Mouse (Mus musculus): ENCODE measurements around the gene Gm48551. TPM values are rescaled to one million over a fixed set of nuclear protein-coding genes. Genes with fewer than 3 reads are reported as not detected.

Gm48551 gene
- total RNA-seq, 2 experiments from 2014 or later, result 4.4 to 6.1 TPM

GRCm38 (mm10) chr10:81413310-81414261, 29.3 kb downstream of the Gm48551 start:
- H3K27ac ChIP-seq, result peak overlapping the region; percentile 96
- peak; percentile 76 to 82 for DNase-seq (ENCODE audit: low spot score in 2 of 2)
- TF ChIP-seq CTCF (conservative IDR thresholded peaks at IDR 0.05), result peak; percentile 34
- peak overlapping the region; percentile 38; the same call in 1 of the 2 replicates for H3K4me3 ChIP-seq

GRCm38 (mm10) chr10:81414682-81415081, 30.4 kb downstream of the Gm48551 start:
- H3K27ac ChIP-seq, result peak overlapping the region; percentile 96
- no peak for DNase-seq (ENCODE audit: low spot score in 2 of 2)
- peak overlapping the region; percentile 38; the same call in 1 of the 2 replicates for H3K4me3 ChIP-seq
- no peak for TF ChIP-seq CTCF (conservative IDR thresholded peaks at IDR 0.05)

GRCm38 (mm10) chr10:81415146-81415545, 30.9 kb downstream of the Gm48551 start:
- no peak for TF ChIP-seq CTCF (conservative IDR thresholded peaks at IDR 0.05)
- peak overlapping the region; percentile 96 for H3K27ac ChIP-seq
- H3K4me3 ChIP-seq, result no peak overlapping the region
- DNase-seq (ENCODE audit: low spot score in 2 of 2), result no peak

- H3K4me3 ChIP-seq, result no peak overlapping the region
- H3K27ac ChIP-seq, result peak overlapping the region; percentile 96
- DNase-seq (ENCODE audit: low spot score in 2 of 2), result no peak
- TF ChIP-seq CTCF (conservative IDR thresholded peaks at IDR 0.05), result no peak
Measured at GRCm38 (mm10) chr10:81415549-81416310, 31.5 kb downstream of the Gm48551 start.

- Histone ChIP-seq H3K4me3 (peak overlapping the region; percentile 33), H3K27ac (peak overlapping the region; percentile 96)
- DNase-seq (ENCODE audit: low spot score in 2 of 2), result peak; percentile 86 to 89
- TF ChIP-seq CTCF (conservative IDR thresholded peaks at IDR 0.05), result peak; percentile 82
Measured at GRCm38 (mm10) chr10:81416581-81417226, 32.4 kb downstream of the Gm48551 start.

- peak overlapping the region; percentile 96 for H3K27ac ChIP-seq
- DNase-seq (ENCODE audit: low spot score in 2 of 2), result no peak
- TF ChIP-seq CTCF (conservative IDR thresholded peaks at IDR 0.05), result no peak
- peak overlapping the region; percentile 33 for H3K4me3 ChIP-seq
Measured at GRCm38 (mm10) chr10:81417227-81418215, 33.3 kb downstream of the Gm48551 start.

- TF ChIP-seq CTCF (conservative IDR thresholded peaks at IDR 0.05), result no peak
- DNase-seq (ENCODE audit: low spot score in 2 of 2), result no peak
- H3K27ac ChIP-seq, result peak overlapping the region; percentile 96; the same call in 1 of the 2 replicates
- no peak overlapping the region for H3K4me3 ChIP-seq
Measured at GRCm38 (mm10) chr10:81418216-81419070, 34.2 kb downstream of the Gm48551 start.

- Histone ChIP-seq H3K27ac (peak overlapping the region; percentile 36; the same call in 1 of the 2 replicates), H3K4me3 (no peak overlapping the region)
- no peak for DNase-seq (ENCODE audit: low spot score in 2 of 2)
- no peak for TF ChIP-seq CTCF (conservative IDR thresholded peaks at IDR 0.05)
Measured at GRCm38 (mm10) chr10:81419111-81419928, 35.1 kb downstream of the Gm48551 start.

- no peak overlapping the region for H3K4me3 ChIP-seq
- DNase-seq (ENCODE audit: low spot score in 2 of 2), result peak in 1 of 2 experiments; percentile 12
- TF ChIP-seq CTCF (conservative IDR thresholded peaks at IDR 0.05), result no peak
- H3K27ac ChIP-seq, result no peak overlapping the region
Measured at GRCm38 (mm10) chr10:81420191-81420767, 36.0 kb downstream of the Gm48551 start.
